Mouse (Mus musculus): ENCODE measurements around the gene Ccdc85b.
A peak's percentile ranks its signal among the peaks of the same experiment; 100 is the strongest.
"Not testable (repeated sequence)": the region's sequence is repeated elsewhere in the genome, so short reads cannot be mapped to it uniquely, and the experiment has no call there.

The Ccdc85b gene

GRCm38 (mm10) chr19:5457746-5458442, at the start of gene Ccdc85b:
Gene Ccdc85b (minus strand): TSS chr19:5457894.
- no peak for DNase-seq (ENCODE audit: low spot score in 2 of 2)

GRCm38 (mm10) chr19:5503687-5504086, 46.0 kb upstream of the Ccdc85b start, which contains the start of gene 1700020D05Rik:
Gene 1700020D05Rik (minus strand): TSS chr19:5503787.
- no peak for DNase-seq (ENCODE audit: low spot score in 2 of 2)

- DNase-seq (ENCODE audit: low spot score in 2 of 2) = no peak
These were observed 42.7 kb upstream of the Ccdc85b start for GRCm38 (mm10) chr19:5500330-5500875.

DNA sequence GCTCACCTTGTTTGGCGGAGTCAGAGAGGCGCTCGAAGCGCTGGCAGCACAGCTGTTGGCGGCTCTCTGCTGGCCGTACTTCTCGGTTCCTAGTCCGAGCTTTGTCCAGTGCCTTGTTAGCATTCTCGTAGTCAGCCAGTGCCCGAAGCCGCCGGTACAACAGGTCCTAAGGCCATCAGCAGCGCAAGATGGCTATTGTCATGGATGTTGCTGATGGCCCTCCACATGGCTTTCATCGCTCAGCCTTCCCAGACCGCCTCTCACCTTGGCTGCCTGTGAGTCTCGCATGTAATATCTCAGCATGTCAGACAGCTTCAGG, 38.3 kb upstream of the Ccdc85b start:
- no peak for DNase-seq (ENCODE audit: low spot score in 2 of 2)

DNA sequence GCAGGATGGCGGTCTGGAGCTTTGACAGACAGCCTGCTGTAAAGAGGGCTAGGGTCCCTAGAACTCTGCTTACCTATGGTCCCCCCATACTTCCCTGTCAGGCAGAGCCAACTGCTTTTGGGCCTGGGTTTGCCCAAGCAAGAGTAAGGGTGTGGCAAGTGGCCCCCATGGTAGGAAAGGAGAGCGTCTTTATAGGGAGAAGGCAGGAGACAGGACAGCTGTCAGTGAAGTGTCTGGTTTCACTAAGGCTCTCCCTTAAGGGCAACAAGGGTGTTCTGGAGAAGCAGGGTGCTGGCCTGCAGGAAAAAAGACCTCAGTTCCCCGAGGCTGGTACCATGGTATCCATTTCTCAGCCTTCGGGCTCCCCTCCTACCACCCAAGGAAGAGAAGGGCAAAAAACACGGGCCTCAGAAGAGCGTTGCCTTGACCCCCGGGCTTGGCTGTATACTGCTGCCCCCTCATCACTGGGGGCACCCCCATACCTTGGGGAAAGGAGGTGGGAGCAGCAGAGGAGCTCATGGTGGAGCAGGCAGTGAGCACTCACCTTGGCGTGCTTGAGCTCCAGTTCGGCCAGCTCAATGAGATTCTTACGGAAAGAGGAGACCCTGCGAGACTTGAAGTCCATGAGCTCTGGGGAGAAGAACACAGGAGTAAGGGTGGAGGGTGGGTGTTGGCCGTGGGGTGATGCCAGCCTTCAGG, 37.8 kb upstream of the Ccdc85b start:
- no peak for DNase-seq (ENCODE audit: low spot score in 2 of 2)

DNA sequence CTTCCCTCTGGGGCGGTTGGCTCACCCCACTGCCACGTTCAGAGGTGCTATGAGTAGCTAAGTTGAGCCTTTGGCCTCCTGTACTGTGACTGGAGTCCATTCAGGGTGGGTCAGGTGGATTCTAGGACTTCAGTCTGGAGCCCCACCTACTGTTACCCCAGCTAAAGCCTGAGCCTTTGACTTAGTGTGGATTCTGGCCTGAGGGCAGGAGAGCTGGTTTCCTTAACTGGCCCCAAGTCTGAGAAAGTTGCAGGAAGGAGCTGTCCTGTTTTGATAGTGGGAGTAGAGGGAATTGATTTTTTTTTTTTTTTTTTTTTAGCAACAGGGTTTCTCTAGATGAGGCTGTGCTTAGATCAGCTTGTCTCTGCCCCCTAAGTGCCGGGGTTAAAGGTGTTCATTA, 36.6 kb upstream of the Ccdc85b start:
- DNase-seq (ENCODE audit: low spot score in 2 of 2) = no peak

GRCm38 (mm10) chr19:5493301-5493721, 35.6 kb upstream of the Ccdc85b start:
- DNase-seq (ENCODE audit: low spot score in 2 of 2) = not testable (repeated sequence)

DNA sequence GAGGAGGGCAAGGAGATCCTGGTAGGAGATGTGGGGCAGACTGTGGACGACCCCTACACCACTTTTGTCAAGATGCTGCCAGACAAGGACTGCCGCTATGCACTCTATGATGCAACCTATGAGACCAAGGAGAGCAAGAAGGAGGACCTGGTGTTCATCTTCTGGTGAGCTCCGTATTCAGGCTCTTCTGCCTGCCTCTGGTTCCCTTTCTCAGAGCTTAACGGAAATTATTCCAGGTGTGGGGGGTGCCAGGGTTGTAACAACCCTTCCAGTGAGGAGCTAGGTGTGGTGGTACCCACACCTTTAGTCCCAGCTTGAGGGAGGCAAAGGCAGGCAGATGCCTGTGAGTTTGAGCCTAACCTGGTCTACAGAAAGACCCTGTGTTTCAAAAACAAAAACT, 34.9 kb upstream of the Ccdc85b start:
- no peak for DNase-seq (ENCODE audit: low spot score in 2 of 2)

DNA sequence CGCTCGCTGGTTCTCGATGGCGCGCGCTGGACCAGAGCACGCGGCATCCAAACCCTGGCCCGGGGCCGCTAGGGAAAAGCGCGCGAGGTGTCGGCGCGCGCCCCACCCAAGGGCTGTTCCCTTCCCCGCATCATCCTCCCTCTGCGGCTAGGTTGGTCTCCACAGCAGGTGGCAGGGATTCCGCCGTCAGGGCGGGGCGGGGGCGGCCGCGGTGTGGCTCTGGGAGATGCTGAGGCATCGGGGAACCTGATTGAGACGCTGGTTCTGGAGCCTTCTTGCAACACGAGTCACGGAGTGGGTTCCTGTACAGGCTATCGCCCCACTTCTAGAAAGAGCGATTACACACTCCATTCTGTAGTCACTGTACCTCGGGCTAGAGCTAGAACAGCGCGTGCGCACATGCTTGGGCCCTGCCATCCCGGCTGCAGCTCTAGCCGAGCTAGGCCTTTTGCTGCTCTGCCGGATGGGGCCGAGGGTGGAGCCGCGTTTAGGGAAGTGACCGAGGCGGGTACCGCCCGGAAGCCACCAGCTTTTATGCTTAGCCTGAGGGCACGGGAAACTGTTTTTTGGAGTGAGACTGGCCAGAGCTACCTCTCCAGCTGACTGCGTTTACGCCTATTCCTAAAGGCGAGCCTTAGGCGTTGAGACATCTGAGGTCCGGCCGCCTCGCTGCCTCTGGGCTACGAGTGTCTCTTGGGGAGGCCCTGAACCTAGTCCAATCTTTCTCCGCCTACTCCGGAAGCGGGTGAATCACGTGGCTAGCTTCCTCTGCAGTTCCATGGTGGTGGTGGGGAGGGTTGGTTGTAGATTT, 33.4 kb upstream of the Ccdc85b start:
- DNase-seq (ENCODE audit: low spot score in 2 of 2) = peak; percentile 79 to 85

DNA sequence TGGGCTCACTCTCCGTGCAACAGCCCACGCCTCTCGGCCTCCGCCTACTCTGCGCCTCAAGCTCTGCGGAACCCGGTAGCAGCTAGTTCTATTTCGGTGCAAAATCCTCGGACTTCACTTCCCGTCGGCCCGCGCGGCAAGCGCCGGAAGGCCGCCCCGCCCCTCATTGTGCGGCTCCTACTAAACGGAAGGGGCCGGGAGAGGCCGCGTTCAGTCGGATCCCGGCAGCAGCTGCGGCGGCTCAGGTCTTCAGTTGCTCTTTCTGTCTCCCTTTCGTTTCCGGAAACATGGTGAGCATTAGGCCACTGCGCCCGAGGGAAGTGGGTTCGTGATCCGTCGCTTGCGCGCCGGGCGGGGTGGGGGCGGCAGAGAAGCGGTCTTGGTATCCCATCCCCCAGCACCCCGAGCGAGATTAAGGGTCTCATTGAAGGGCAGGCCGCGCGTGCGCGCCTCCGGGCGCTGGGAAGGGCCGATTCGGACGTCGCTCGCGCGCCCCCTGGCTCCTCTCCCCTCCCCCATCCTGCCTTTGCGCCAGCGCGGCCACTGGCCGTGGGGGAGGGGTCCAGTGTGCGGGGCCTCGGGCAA, 32.7 kb upstream of the Ccdc85b start, which contains the start of gene Cfl1:
Gene Cfl1 (plus strand): TSS at position 143 of the 585 bp plus-strand sequence.
- peak; percentile 91 to 95 for DNase-seq (ENCODE audit: low spot score in 2 of 2)

- not testable (repeated sequence) for DNase-seq (ENCODE audit: low spot score in 2 of 2)
These were observed 32.0 kb upstream of the Ccdc85b start for GRCm38 (mm10) chr19:5489721-5490120.

- DNase-seq (ENCODE audit: low spot score in 2 of 2) = peak; percentile 97 to 98
These were observed 31.3 kb upstream of the Ccdc85b start for GRCm38 (mm10) chr19:5488878-5489571.

DNA sequence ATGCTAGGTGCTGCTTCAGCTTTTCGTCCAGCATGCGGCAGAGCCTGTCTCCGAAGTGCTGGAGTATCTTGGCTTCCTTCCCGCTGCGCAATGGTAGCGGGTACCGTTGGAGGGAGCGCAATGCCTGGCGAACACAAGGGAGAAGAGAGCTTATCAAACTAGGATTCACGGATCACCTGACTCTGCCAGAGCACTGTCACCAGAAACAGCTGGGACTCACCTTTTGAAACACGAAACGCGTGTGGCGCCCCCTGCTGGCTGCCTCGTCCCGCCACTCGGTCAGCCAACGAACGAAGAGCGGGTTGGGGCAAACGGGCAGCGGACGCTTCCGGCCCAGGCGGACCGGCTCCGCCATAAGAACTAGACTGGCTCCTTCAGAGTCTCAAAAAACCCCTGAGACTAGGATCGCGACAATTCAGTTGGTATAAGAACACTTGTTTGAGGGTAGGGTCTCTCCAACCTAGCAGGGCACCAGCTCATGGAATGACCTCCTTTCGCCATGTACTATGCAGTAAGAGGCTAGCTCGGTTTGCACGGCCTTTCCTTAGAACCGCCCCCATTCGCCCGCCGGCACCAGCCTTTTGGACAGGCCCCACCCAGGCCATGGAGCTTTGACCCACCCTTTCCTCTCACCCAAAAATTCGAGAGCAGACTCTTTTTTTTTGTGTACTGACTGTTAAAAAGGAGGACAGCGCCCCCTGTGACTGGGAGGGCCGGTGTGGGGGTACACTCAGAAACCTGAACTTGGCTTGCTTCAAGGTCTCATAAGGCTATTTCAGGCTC, 30.3 kb upstream of the Ccdc85b start, which contains the start of gene Mus81:
Gene Mus81 (minus strand): TSS at position 635 of the 783 bp plus-strand sequence.
- peak; percentile 94 to 96 for DNase-seq (ENCODE audit: low spot score in 2 of 2)

DNA sequence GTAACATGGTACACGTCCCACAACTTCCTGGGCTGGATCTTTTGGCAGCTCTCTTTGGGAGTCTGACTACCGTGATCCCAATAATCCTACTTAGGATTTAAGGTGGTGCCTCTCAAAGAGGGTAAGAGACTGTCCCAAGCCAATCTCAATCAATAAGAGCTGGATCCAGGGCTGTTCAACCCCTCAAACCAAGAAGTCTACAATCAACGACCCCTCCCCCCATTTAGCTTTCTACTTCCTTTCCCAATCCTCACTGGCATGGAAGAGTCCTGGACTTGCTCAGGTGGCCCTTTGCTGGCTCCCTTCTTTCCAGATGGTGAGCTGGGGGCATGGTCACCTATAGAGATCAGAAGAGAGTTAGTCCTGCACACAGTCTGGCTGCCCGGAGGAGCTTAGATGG, 29.1 kb upstream of the Ccdc85b start:
- no peak for DNase-seq (ENCODE audit: low spot score in 2 of 2)

GRCm38 (mm10) chr19:5486286-5486685, 28.6 kb upstream of the Ccdc85b start:
- DNase-seq (ENCODE audit: low spot score in 2 of 2) = no peak

DNA sequence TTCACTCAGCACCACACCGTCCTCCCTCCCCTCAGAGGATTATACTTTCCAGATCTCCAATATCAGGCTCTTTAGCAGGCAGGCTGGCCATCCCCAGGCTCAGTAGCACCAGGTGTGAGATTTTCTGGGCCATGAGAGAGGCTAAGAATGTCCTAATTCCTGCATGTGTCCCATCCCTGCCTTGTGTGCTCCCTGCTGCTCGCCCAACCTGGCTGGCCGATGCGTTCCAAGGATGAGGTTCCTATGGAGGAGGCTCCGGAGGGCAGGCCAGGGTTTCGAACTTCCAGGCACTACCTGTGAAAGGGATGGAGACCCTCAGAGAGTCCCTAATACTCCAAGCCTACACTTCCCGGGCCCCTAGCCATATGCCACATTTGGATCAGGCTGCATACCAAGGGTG, 28.1 kb upstream of the Ccdc85b start:
- DNase-seq (ENCODE audit: low spot score in 2 of 2) = no peak

DNA sequence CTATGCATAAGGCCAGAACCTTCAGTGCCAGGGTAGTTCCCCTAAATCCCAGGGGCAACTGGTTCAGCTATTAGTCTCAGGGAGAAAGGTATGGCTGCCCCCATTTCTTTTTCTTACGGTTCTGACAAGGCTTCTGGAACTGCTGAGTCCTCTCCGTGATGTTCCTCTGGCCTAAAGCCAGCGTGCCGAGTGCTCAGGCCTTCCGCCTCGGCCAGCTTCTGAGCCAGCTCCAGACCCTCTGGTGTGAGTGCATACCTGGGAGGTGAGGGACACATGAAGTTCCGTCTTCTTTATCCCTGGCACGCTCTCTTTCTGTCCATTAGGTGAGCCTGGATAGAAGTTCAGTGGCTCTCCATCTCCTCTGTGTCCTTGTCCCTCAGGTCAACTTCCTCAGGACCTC, 27.7 kb upstream of the Ccdc85b start:
- DNase-seq (ENCODE audit: low spot score in 2 of 2) = no peak

DNA sequence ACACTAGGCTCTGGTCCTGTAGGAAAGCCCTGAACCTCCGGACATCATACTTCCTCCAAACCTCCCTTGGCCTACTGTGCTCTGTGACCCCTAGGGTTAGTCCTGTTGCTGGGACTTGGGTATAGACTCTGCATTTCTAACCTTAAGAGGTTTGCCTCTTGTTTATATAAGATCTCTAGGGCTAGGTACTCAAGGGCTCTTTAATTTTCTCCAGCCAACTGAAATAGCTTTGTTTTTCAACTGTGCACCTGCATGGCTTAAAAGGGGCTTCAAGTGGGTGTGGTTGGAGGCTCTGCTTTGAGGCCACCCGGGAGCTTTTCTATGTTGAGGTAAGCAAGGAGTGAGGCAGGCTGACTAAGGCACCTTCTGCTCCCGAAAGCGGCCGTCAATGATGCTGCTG, 26.8 kb upstream of the Ccdc85b start:
- no peak for DNase-seq (ENCODE audit: low spot score in 2 of 2)

- no peak for DNase-seq (ENCODE audit: low spot score in 2 of 2)
These were observed 26.0 kb upstream of the Ccdc85b start for GRCm38 (mm10) chr19:5483386-5484359.

All from urinary bladder, postnatal 36 days (tissue).